Mouse (Mus musculus): Measurements from ENCODE around the gene Parg.
"Not testable (repeated sequence)": the region's sequence is repeated elsewhere in the genome, so short reads cannot be mapped to it uniquely, and the experiment has no call there.

Parg gene

DNA sequence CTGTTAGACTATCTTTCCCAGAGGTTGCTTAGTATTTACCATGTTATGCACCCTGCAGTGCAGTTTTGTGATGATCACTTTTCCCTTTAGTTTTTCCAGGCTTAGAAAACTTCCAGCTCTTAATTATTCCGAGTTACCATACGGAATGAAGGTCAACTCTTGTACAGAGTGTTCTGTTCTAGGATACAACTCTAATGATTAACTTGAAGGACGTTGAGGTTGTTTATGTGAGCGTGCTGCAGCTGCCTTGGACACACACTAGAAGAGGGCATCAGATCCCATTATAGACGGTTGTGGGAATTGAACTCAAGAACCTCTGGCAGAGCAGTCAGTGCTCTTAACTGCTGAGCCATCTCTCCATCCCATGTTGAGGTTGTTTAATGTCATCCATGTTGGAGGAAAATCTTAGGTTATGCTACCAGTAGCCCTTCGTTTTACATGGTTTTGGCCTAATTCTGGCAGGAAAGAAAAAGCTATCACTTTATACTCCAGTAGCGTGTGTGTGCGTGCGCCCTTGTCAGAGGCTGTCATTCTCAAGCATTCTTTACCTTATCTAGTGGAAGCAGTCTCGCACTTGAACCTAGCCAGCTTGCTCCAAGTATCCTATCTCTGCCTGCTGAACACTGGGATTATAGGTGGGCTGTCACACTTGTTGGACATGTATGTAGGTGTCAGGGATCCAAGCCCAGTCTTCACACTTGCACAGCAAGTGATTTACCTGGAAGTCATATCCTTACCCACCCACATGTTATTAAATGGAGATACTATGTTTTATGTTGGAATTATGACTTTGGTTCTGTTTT is 22.2 kb upstream of the Parg start:
- DNase-seq (ENCODE audit: low spot score), result no peak

DNA sequence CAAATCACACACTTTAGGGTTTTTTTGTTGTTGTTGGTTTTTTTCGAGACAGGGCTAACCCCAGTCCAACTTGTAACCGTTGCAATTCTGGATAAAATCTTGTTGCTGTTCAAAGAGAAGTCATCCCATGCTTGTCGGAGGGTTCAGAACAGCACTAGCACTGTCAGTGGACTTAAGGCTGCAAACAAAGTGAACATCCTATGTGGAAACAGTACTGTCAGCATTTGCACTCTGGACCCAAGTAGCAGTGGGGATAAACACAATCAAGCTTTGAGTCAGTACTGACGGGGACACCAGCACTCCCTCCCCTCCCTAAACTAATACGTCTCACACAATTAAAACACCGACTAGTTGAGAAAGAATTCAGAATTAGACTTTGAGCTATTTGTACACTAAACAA is 20.9 kb upstream of the Parg start:
- no peak for DNase-seq (ENCODE audit: low spot score)

DNA sequence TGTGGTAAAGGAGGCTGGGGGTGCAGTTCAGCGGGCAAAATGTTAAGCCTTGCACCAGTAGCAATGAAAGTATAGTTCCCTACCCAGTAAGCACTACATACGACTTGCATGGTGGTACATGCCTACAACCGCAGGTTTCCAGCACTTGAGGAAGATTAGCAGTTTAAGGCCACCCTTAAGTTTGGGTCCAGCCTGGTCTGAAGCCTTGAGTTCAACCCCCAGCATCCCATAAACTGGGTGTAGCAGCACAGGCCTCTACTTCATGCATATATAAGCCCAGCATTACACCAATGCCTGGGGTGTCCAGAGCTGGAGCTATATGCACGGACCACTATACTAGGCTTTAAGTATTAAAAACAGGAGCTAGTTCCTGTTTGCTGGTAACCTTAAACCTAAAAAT is 17.9 kb upstream of the Parg start:
- DNase-seq (ENCODE audit: low spot score), result no peak

DNA sequence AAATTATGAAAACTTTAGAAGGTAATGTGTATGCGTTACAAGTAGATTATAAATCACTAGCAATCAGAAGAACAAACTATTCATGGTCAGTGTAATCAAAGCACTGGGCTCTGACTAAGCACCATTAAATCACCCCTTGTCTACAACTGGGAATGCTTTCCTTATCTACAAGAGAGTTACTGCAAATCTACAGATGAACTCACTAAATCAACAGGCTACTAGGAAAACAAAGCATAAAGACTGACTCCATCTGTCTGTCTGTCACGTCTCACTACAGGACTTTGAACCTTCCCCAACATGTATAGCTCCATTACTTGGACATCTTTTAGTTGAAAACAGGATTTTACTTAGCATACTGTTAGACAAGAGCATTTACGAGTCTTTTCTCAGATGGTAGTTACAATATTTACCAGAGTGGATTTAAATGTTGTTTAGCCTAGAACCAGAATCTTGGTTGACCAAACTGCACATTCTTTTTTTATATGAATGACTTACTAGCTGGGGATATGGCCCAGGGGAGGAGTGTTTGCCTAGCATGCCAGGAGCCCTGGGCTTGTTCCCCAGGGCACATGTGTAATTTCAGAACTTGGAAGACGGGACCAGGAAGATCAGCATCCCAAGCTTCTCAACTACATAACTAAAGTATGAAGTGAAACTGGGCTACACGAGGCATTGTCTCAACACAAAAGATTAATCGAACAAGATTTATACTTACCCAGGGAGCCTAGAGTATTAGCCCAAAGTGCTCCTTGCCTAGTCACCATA is 10.9 kb upstream of the Parg start:
- no peak for DNase-seq (ENCODE audit: low spot score)

DNA sequence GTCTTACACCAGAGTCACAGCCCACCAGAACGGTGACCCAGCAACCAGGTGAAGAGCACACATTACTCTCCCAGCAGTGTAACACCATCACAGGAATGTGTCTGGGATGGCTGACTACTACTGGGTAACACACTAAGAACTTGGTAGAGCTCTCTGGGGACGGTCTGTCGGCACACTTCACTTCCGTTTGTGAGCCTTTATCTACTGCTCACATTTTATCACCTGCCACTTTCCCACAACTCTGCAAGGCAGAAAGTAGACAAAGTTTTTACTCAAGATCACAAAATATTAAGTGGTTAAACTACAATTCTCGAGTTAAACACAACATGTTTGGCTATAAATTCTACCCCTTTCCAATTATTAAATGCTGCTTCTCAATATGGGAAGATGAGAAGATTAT is 9.8 kb upstream of the Parg start:
- no peak for DNase-seq (ENCODE audit: low spot score)

DNA sequence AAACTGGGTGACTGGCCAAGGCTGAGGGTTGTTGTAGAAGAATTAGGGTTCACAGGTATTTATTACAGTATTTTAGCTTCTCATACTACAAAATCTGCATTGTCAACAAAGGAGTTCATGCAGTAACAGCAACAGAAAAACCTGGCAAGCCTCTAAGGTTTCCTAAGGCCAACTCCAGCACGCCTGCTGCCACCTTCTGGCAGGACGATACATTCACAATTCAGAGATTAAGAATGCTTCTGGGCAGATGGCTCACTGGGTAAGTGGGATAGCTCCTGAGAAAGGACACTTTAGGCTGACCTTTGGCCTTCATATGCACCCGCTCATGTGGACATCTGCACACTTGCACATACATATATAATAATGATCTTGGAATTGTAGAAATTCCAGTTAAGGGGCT is 9.3 kb upstream of the Parg start:
- DNase-seq (ENCODE audit: low spot score), result peak; percentile 67

DNA sequence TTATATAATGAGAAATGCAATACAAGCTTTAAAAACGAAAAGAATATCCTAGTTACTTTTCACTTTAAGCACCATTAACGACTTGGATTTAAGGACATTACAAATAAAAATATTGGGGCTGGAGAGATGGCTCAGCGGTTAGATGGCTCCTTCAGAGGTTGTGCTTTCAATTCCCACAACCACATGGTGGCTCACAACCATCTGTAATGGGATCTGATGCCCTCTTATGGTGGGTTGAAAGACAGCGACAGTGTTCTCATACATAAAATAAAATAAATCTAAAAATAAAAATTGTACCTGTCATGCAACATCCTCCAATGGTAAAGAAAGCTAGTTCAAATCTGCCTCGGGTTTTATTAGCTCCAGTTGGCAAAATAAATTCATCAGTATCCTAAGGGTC is 8.2 kb upstream of the Parg start:
- DNase-seq (ENCODE audit: low spot score), result not testable (repeated sequence)

DNA sequence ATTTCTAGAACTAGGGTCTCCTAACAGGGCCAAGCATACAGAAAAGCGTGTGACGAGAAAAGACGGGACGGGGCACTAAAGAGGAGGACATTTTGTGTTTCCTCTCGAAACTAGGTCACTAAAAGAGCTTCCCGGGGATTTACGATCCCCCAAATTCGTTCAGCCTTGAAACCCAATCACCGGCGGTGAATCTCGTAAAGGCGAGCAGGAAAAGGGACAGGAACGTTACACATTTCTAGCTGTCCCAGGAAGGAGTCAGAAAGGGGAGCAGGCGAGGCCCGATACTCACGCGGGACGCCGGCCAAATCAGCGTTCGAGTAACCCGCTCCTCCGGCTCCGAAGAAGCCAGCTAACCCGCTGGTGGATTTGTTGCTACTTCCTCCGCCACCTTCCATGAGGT is 395 bp upstream of the Parg start:
- DNase-seq (ENCODE audit: low spot score), result peak; percentile 46

DNA sequence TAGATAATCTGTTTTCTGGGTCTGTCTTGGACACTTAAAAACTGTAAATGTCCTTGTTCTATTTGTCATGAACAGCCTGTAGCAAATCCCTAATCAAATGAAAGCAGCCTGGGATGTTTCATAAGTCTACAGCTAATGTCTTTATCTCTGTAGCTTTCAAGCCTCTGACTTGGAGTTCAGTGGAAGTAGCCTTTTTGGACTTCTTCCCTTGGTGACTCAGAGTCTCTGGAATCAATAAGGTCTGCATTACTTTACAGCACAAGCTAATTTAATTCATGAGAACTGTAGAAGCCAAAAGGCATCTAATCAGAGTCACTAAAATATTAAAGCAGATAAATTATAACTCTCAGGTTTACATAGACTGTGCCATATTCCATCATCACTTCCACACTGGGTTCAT is 24.9 kb downstream of the Parg start:
- DNase-seq (ENCODE audit: low spot score), result no peak

DNA sequence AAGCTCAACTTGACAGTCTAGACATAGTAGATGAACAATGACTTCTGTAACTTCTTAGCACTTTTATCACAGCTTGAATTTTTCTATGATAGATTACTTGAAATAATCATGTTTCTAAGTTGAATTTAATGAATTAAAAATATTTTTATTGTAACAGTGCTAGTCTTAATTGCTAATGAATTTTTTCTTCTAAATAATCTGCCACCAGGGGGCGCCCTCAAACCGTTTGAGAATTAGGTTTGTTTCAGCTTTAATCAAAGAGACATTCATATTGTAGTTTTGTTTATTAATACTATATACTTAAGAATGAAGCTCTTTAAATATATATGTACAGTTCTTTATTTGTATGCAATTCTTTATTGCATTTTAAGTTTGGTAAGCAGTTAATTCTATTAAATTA is 27.2 kb downstream of the Parg start:
- DNase-seq (ENCODE audit: low spot score), result peak; percentile 79

DNA sequence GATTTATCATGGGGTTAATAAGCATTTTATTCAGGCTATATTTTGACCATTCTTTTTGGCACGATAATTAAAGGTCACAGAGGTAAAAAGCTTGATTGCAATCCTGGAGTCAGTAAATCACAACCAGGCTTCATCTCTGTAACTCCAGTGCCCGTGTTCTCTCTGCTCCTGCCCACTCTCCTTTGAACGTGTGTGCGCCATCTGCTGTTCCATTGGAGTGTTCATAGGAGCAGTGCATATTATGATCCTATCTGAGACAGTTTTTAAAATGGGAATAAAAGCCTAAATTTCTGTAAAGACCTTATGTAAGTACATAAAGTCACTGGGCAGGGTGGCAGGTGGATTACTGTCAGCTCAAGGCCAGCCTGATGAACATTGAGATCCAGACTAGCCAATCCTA is 40.7 kb downstream of the Parg start:
- DNase-seq (ENCODE audit: low spot score), result no peak

DNA sequence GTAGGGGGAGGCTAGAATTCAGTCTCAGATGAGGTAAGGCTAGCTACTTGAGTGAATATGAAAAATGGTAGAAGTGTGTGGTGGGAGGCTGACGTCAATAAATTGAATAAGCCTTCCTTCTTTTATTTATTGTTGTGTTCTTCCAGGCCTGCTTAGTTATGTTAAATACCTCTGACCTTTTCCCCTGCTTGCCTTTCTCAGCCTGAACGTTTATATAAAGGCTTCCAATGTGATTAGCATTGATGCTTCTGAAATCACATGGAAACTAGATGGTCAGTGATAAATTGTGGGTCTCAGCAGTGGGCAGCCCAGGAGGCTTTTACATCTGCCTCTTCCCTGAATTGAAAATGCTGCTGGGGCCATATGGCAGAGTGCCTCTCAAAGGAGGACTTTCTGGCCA is 44.3 kb downstream of the Parg start:
- peak; percentile 62 for DNase-seq (ENCODE audit: low spot score)

DNA sequence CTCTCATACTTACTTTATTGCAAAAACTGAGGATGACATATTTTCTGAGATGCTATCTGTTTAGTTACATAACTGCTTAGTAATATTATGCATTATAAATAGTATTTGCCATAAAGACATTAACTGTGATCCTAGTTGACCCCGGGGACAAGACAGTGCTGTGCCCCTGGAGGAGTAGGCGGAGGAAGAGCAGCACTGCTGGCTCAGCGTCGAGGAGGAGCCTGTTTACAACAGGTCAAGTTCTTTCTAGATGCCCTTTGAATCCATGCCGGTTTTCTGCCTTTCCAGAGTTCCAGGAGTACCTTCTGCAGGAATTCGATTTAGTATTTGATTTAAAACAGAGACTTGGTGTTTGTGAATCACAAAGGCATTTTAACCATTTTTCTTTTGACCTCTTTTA is 47.9 kb downstream of the Parg start:
- no peak for DNase-seq (ENCODE audit: low spot score)

DNA sequence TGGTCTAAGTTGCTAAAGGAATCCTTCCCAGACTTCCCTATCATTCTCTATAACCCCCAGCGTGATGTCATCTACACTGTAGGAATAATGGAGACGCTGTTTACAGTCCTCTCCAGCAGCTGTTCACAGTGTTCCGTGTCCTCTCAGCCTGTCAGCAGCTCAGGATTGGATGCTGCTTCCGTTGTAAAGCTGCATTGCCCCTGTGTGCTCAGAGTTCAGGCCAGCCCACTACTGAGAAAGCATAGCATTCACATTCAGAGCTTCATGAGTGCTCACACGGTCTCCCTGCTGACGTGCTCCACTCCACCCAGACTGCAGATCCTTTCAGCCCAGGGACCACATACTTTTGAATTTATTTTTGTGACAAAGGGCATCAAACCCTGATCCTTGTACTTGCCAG is 59.1 kb downstream of the Parg start:
- DNase-seq (ENCODE audit: low spot score), result no peak

DNA sequence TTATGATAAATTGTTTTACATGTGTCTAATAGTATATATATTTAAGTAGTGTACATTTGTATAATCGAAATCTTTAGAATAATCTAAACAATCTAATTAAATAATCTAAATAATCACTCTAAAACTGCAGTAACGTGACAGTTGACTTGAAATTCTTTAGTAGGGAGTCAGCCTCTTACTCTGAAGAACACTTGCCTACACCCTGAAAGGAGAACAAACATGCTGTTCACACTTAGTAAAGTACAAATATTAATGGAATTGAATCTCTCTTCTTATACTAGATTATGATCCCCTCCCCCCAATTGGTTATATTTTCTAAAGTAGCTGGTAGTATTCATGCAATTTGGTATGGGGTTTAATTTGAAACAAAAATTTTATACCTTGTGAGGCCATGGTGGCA is 60.0 kb downstream of the Parg start:
- DNase-seq (ENCODE audit: low spot score), result no peak

DNA sequence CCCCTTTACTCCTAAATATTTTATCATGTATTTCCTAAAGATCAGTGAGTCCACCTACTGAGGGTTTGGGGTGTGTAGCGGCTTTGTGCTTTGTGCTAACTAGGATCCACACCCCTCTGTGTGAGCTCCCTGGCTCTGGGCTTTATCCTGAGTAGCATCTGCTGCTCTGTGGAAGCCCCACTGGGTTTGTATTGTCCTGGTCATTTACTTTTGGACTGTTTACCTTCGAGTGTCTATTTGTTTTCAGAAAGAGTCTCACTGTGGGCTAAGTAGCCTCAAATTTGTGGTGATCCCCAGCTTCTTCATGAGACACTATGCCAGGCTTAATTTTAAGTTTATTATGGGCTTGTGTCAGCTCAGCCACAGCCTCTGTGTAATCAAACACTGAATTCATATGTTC is 67.2 kb downstream of the Parg start:
- DNase-seq (ENCODE audit: low spot score), result no peak

DNA sequence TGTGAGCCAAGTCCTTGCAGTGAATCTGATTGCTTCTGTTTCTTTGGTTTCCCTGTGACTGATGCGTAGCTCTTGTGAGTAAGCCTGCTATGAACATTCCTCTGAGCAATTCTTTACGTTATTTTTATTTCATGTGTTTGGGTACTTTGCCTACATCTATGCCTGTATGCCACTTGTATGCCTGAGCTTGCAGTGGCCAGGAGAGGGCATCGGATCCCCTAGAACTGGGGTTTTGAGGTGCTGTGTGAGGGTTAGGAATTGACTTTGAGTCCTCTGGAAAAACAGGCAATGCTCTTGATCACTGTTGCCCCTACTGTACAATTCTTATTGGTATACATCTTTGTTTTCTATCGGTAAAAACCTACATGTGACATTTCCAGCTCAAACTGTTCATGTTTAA is 67.8 kb downstream of the Parg start:
- no peak for DNase-seq (ENCODE audit: low spot score)

DNA sequence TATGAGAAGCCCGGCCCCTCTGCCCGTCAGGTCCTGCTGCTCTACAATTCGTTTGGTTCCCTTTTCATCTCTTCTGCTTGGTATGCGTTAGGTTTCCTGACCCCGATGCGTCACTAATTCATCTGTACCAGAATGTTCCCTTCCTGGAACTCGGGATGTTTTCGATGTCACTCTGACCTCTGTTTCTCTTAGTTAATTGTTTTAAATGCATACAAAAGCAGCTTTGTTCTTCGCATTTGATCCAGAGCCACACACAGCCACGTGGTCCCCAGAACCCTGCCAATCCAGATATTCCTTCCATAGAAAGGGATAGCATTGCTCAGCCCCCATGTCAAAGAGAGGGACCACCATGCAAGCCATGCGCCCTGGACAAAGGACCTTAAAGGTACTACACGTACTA is 99.9 kb downstream of the Parg start:
- peak; percentile 9 for DNase-seq (ENCODE audit: low spot score)

DNA sequence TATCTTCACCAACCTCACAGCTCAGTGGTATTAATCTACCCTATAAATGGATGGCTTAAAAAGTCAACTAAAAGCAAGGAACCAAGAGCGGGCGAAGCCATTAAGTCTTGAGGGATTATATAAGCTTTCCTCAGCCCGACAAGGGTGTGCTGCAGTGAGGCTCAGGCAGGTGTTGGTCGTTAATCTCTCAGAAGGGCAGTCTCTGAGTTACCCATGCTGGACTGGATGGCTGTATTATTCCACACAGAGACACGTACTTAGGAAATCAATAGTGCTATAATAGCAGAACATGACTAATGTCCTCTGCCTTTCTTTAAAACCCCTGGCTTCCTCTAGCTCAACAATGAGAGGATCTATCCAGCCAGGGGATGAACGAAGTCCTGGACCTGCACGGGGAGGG is 100.7 kb downstream of the Parg start:
- DNase-seq (ENCODE audit: low spot score), result no peak

DNA sequence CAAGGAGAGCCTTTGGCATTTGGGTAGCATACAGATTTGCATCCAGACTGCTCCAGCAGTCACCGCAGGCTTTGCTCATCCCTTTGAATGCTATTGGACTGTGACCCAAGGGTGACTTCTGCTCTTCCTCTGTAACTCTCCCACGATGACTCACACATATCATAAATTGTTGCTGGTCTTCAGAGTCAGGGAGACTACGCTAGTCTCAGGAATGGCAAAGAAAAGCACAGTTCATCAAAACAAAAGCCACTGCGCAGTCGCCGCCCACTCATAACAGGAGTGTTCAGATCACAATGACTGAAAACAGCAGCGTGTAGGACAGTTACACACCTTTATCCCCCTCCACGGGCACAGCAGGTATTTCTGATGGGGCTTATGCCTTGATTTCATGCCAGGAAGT is 103.2 kb downstream of the Parg start:
- DNase-seq (ENCODE audit: low spot score), result no peak

DNA sequence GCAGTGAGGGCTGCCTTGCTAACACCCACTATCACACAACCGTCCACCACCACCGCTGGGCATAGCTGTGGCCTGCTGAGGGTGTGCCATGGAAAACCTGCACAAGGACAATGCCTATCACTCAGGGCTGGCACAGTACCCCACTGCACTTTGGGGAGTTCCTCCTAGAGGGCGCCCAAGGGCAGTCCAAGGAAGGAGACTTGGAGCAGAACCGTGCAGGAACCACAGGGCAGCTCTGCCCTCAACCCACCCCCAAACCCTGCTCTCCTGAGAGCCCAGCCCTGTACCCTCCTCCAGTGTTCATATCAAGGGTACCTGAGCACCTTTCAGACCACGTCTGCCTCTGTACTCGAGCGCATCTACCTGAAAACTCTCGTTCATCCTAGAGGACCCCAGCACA is 108.1 kb downstream of the Parg start:
- DNase-seq (ENCODE audit: low spot score), result peak; percentile 62

DNA sequence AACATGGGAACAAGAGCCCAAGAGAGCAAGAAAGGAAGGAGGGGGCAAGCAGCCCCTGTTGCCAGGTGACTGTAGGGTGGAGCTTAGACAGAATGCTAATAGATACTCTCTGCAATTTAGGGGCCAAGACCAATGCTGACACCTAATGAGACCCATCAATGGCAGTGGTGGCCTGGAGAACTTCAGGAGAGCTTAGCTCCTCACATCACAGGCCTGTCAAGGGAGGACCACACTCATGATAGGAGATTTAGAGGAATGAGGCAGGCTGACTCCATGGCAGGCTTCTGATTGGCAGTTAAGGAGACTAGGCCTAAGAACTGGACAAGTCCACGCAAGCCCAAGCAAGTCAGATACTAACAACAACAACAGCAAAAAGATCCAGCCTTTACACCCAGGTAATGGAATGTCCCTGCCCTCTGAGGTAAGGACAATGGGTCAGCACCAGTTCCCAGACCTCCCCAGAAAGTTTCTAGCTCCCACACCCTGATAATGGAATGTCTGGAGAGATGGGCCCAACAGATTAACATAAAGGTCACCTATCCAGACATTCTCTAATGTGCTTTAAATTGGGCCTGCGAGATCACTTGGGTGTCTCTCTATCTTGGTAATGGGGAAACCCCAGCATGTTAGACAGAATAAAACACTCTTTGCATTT is 109.8 kb downstream of the Parg start:
- no peak for DNase-seq (ENCODE audit: low spot score)

DNA sequence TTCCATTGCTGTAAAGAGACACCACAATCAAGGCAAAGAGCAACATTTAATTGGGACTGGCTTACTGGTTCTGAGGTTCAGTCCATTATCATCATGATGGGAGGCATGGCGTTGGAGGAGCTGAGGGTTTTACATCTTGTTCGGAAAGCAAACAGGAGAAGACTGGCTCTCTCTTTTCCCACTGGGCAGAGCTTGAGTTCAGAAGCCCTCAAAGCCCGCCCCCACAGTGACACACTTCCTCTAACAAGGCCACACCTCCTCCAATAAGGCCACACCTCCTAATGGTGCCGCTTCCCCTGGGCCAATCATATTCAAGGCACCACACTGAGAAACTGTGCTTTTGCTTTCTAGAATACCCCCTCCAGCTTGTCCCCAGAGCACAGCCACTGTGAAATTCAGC is 116.1 kb downstream of the Parg start:
- peak; percentile 61 for DNase-seq (ENCODE audit: low spot score)
